Mouse (Mus musculus): Measurements from ENCODE around the gene Krtap15.

Gene Krtap15

DNA sequence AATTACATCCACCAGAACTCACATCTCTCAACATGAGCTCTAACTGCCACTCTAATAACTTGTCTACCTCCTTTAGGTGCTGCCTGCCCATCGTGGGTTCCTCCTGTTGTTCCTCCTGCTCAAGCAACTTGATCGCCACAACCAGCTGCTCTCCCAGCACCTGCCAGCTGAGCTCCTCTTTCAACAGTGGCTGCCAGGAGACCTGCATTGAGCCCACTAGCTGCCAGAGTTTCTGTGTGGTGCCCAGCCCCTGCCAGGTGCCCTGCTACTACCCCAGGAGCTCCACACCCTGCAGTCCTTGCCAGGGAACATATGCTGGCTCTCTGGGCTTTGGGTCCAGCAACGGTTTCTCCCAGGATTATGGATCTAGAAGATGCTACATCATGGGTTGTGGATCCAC lies at the start of gene Krtap15:
TSS of gene Krtap15 (plus strand) at position 150 of the 400 bp plus-strand sequence.
- DNase-seq: no peak

DNA sequence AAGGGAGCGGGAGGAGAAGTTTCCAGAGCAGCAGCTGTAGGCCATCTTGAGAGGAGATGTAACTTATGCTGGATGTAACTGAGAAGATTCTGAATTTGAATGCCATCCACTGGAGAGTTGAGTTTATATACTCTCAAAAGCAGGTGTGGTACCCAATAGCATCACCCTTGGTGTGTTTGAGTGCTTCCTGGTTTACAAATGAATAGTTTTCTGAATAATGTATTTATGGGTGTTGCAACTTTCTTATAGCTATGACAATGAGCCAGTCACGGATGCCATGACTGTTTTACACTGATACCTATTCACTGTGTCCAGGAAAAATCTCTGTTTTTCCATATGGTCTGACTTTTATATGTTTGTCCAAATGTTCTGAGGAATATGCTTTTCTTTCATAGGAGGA lies 45.9 kb upstream of the Krtap15 start, which contains the start of gene 2310057N15Rik:
TSS of gene 2310057N15Rik (minus strand) at position 101 of the 400 bp plus-strand sequence.
- no peak for DNase-seq

GRCm38 (mm10) chr16:88777596-88777995 lies 42.4 kb upstream of the Krtap15 start, which contains the start of gene Gm5965:
Gene Gm5965, plus strand, starts transcription at chr16:88777896.
- DNase-seq: no peak

- no peak for DNase-seq
Observed at GRCm38 (mm10) chr16:88786786-88787185, 33.2 kb upstream of the Krtap15 start.

DNA sequence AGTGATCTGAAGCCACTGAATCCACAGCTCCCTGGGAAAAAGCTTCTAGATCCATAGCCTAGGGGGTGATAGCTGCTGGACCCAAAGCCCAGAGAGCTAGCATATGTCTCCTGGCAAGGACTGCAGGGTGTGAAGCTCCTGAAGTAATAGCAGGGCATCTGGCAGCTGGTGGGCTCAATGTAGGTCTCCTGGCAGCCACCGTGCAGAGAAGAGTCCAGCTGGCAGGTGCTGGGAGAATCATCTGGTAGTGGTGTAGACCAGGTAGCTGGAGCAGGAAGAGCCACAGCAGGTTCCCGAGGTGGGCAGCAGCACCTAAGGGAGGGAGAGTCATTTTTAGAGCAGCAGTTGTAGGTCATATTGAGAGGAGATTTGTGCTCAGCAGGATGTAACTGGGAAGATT lies 8.2 kb upstream of the Krtap15 start, which contains the start of gene Gm20741:
TSS of gene Gm20741 (minus strand) at position 394 of the 400 bp plus-strand sequence.
- no peak for DNase-seq

- peak; percentile 34 for DNase-seq
Observed at GRCm38 (mm10) chr16:88823736-88824135, 3.7 kb downstream of the Krtap15 start.

- no peak for DNase-seq
Observed at GRCm38 (mm10) chr16:88826095-88826652, 6.2 kb downstream of the Krtap15 start, which contains the start of gene Krtap14. Gene Krtap14, minus strand, starts transcription at chr16:88826145.

- no peak for DNase-seq
Observed at GRCm38 (mm10) chr16:88826978-88827377, 7.0 kb downstream of the Krtap15 start.

DNA sequence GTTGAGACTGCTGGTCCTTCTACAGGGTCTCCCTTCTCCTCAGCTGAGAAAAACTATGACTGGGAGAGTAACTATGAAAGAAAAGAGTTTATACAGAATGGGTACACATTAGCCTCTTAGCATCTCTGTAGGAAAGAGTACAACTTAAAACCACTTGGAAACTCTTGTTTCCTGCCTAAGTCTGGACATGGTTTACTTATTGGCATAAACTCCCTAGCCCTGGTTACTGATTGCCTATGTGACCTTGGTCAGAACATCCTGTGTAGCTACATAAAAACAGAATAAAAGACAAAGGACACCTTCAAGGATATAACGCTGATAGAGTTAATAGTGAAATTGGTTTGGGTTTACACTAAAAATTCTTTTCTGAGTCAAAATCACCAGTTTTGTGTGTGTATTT lies 27.3 kb downstream of the Krtap15 start:
- DNase-seq: no peak

DNA sequence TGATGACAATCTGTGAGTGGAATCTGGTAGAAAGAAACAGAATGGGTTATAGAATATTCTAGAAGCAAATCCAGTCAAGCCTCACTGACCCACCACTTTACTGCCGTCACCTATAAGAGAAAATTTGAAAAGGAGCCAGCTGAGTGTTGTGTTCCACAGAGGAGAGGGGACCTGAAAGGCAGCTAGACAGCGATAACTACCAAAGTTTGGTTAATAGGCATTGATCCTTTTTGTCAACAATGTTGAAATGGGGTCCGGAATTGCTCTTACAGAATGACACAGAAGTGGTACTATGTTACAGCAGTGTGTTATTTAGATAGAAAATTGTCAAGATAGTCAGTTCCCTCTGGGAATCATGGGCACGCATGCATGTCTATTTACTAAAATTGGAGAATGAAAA lies 28.5 kb downstream of the Krtap15 start:
- no peak for DNase-seq

DNA sequence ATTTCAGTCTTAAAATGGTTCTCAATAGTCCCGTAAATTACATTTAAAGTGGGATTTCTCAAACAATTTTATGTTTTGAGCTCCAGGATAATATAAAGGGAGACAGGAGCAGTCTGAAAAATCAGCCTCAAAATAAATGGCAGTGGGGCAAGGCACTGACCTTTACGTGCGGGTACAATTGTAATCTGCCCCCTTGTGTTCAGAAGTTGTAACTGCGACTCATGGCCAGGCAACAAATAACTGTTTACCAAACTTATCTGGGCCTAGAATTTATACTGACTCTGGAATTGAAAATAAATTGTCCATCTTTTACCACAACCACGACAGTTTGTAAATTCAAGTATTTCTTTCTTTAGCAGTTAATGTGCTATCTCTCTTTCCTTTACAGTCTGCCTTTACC lies 31.4 kb downstream of the Krtap15 start:
- peak; percentile 47 for DNase-seq

GRCm38 (mm10) chr16:88864887-88865407 lies 44.9 kb downstream of the Krtap15 start:
- no peak for DNase-seq

DNA sequence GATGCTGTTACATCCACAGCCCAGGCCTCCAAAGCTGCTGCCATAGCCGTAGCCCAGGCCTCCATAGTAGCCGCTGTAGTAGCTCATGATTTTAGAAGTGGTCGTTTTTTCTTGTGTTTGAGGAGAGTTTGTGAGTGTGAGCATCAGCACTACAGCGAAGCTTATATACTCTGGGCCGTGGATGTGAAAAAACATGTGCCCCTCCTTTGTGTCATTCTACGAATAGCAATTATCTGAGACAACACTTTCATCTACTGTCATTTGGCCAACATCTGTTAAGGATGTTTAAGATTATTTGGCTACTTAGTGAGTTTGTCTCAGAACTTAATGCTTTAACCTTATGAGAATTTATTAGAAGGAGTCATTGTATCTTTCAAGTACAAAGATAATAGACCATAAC lies 49.3 kb downstream of the Krtap15 start, which contains the start of gene Krtap19-1:
TSS of gene Krtap19-1 (minus strand) at position 101 of the 400 bp plus-strand sequence.
- DNase-seq: no peak

DNA sequence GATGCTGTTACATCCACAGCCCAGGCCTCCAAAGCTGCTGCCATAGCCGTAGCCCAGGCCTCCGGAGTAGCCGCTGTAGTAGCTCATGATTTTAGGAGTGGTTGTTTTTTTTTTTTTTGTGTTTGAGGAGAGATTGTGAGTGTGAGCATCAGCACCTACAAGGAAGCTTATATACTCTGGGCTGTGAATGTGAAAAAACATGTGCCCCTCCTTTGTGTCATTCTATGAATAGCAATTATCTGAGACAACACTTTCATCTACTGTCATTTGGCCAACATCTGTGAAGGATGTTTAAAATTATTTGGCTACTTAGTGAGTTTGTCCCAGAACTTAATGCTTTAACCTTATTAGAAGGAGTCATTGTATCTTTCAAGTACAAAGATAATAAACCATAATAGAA lies 54.2 kb downstream of the Krtap15 start, which contains the start of gene Krtap19-2:
TSS of gene Krtap19-2 (minus strand) at position 101 of the 400 bp plus-strand sequence.
- no peak for DNase-seq

DNA sequence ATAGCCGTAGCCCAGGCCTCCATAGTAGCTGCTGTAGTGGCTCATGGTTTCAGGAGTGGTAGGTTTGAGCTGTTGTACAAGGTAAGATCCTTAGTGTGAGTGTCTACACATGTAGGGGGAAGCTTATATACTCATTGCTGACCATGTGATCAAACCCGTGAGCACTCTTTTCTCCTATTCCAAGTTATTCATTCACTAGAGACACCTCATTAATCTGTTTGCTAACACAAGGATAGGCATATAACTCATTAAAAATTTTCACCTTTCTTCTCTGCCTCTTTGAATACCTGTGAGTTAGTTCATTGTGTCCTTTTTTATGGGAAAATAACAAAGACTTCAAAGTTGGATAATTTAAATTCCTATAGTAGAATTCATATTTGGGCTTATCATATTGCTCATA lies 57.9 kb downstream of the Krtap15 start, which contains the start of gene Krtap19-3:
TSS of gene Krtap19-3 (minus strand) at position 101 of the 400 bp plus-strand sequence.
- no peak for DNase-seq
